Mouse (Mus musculus) liver, embryonic 15.5 days (tissue): Measurements from ENCODE around the gene Dock3. TPM values are rescaled to one million over a fixed set of nuclear protein-coding genes. Genes with fewer than 3 reads are reported as not detected.

Experiments used
- ATAC-seq: fragments of 200-750 bp; cut with Nextera tagmentation; 2 replicates; pipeline ENCODE4 v1.8.0; 2017; ENCODE audit warnings: moderate number of reproducible peaks, mild to moderate bottlenecking, moderate library complexity; ENCODE audit not compliant: insufficient read depth
- H3K27ac ChIP-seq: fragments of 300-500 bp; sonication (generic); replicated peaks from 2 replicates; pipeline ENCODE4 v1.5.1; 2015; ENCODE audit warnings: mild to moderate bottlenecking, inconsistent platforms
- H3K27me3 ChIP-seq: fragments of 300-500 bp; sonication (generic); 2 replicates; pipeline ENCODE4 v1.6.1; 2015; ENCODE audit warnings: mild to moderate bottlenecking, inconsistent platforms
- H3K36me3 ChIP-seq: fragments of 300-500 bp; sonication (generic); replicated peaks from 2 replicates; pipeline ENCODE4 v1.6.1; 2015; ENCODE audit warnings: moderate library complexity, mild to moderate bottlenecking, inconsistent platforms
- H3K4me1 ChIP-seq: fragments of 300-500 bp; sonication (generic); replicated peaks from 2 replicates; pipeline ENCODE4 v1.6.1; 2015; ENCODE audit warnings: inconsistent platforms
- H3K4me2 ChIP-seq: fragments of 300-500 bp; sonication (generic); 2 replicates; pipeline ENCODE4 v1.6.1; 2015; ENCODE audit warnings: moderate library complexity, mild to moderate bottlenecking, inconsistent platforms
- H3K4me3 ChIP-seq: fragments of 300-500 bp; sonication (generic); replicated peaks from 2 replicates; pipeline ENCODE4 v1.5.1; 2015; ENCODE audit warnings: mild to moderate bottlenecking, inconsistent platforms
- H3K9ac ChIP-seq: fragments of 300-500 bp; sonication (generic); 2 replicates; pipeline ENCODE4 v1.6.1; 2015; ENCODE audit warnings: moderate library complexity, mild to moderate bottlenecking, inconsistent platforms
- H3K9me3 ChIP-seq: fragments of 300-500 bp; sonication (generic); replicated peaks from 2 replicates; pipeline ENCODE4 v1.6.1; 2016; ENCODE audit warnings: inconsistent platforms
- WGBS: fragments of 180-500 bp; shearing (Covaris S2); methylation state at CpG from one replicate; pipeline ENCODE4 v1.1.7; 2015; ENCODE audit warnings: mixed read lengths; ENCODE audit not compliant: insufficient replicate concordance; 5-methylcytosine and 5-hydroxymethylcytosine counted together
- microRNA-seq: library from miRNA; unstranded; fragments of <30 nt; microRNA quantifications from one replicate; pipeline ENCODE4, GENCODE M21; 2016
- polyA plus RNA-seq: library from polyadenylated mRNA; unstranded; fragments of >200 nt; fragmentation: Nextera tagmentation; extraction: Ambion mirVana; gene quantifications from 2 replicates; pipeline ENCODE4 v1.2.1, GENCODE M21; 2015

Gene Dock3
- polyA plus RNA-seq, 1 experiment from 2014 or later, result 0.01 TPM

- no peaks in the 10 kb centered on the region for H3K4me1 ChIP-seq
- H3K36me3 ChIP-seq, result peaks cover 83% of the 10 kb centered on the region
- H3K4me3 ChIP-seq, result no peak overlapping the region
- H3K9ac ChIP-seq, result no peak overlapping the region
- no peak overlapping the region for H3K27ac ChIP-seq
- no peak overlapping the region for H3K4me2 ChIP-seq
- WGBS, result 74% methylated on average over 5 of the region's 5 CpGs
- no peaks in the 10 kb centered on the region for H3K27me3 ChIP-seq
- no peak for ATAC-seq
- no peaks in the 10 kb centered on the region for H3K9me3 ChIP-seq
Observed at GRCm38 (mm10) chr9:106874216-106874615, 357.5 kb downstream of the Dock3 start.

GRCm38 (mm10) chr9:106858036-106858435, 373.7 kb downstream of the Dock3 start:
- no peak overlapping the region for H3K9ac ChIP-seq
- no peak overlapping the region for H3K27ac ChIP-seq
- no peak overlapping the region for H3K4me2 ChIP-seq
- H3K36me3 ChIP-seq, result peaks cover 85% of the 10 kb centered on the region
- 48% methylated on average over 11 of the region's 11 CpGs for WGBS
- H3K27me3 ChIP-seq, result no peaks in the 10 kb centered on the region
- H3K4me1 ChIP-seq, result no peaks in the 10 kb centered on the region
- no peaks in the 10 kb centered on the region for H3K9me3 ChIP-seq
- H3K4me3 ChIP-seq, result no peak overlapping the region
- no peak for ATAC-seq

GRCm38 (mm10) chr9:106856664-106857063, 375.0 kb downstream of the Dock3 start:
- ATAC-seq, result no peak
- 69% methylated on average over 3 of the region's 3 CpGs for WGBS
- H3K27me3 ChIP-seq, result no peaks in the 10 kb centered on the region
- peaks cover 86% of the 10 kb centered on the region for H3K36me3 ChIP-seq
- H3K9me3 ChIP-seq, result no peaks in the 10 kb centered on the region
- no peaks in the 10 kb centered on the region for H3K4me1 ChIP-seq
- no peak overlapping the region for H3K27ac ChIP-seq
- no peak overlapping the region for H3K4me3 ChIP-seq
- no peak overlapping the region for H3K4me2 ChIP-seq
- no peak overlapping the region for H3K9ac ChIP-seq

Small RNA genes within 50 kb of the gene (microRNA-seq; reads per million reads assigned to microRNA genes)
- gene Gm22238, result not detected

Other genes starting within 250 kb of the Dock3 start
- gene Mapkapk3, start 58.0 kb upstream of the Dock3 start, polyA plus RNA-seq, result 10.0 and 11.7 TPM in 2 replicates
- 11.6 and 12.4 TPM in 2 replicates for gene Cish, start 64.1 kb upstream of the Dock3 start, polyA plus RNA-seq
- gene Hemk1, start 106.4 kb upstream of the Dock3 start, polyA plus RNA-seq, result 3.6 and 3.7 TPM in 2 replicates
- gene 6430571L13Rik, start 108.7 kb upstream of the Dock3 start, polyA plus RNA-seq, result 0.12 TPM in 2 replicates
- 0.02 TPM in 1 of 2 replicates, not detected in the other for gene Cacna2d2, start 167.7 kb upstream of the Dock3 start, polyA plus RNA-seq